Mouse (Mus musculus): ENCODE results near the gene Myo5c.

Gene Myo5c

GRCm38 (mm10) chr9:75334440-75334839, 102.6 kb downstream of the Myo5c start:
- DNase-seq: no peak

- DNase-seq: no peak
Observed at GRCm38 (mm10) chr9:75338016-75338415, 106.2 kb downstream of the Myo5c start.

GRCm38 (mm10) chr9:75342433-75342832, 110.6 kb downstream of the Myo5c start:
- no peak for DNase-seq

- DNase-seq: no peak
Observed at GRCm38 (mm10) chr9:75347458-75347857, 115.6 kb downstream of the Myo5c start, which contains the start of gene Bcl2l10. Gene Bcl2l10, plus strand, starts transcription at chr9:75347758.

GRCm38 (mm10) chr9:75348066-75348465, 116.2 kb downstream of the Myo5c start:
- no peak for DNase-seq

- DNase-seq: no peak
Observed at GRCm38 (mm10) chr9:75348641-75349040, 116.8 kb downstream of the Myo5c start.

GRCm38 (mm10) chr9:75353094-75353493, 121.3 kb downstream of the Myo5c start:
- no peak for DNase-seq
